Mouse (Mus musculus) granulocyte monocyte progenitor cell, adult 5-6 weeks (primary cell): Measurements from ENCODE around the gene Cdkn3. TPM values are rescaled to one million over a fixed set of nuclear protein-coding genes. Genes with fewer than 3 reads are reported as not detected.

ENCODE experiments used
- total RNA-seq, 2 experiments: library from RNA; stranded (forward) in 1 of 2; stranded (reverse) in 1 of 2; fragments of 200-712, 200-1000 nt in 1 of 2; fragments of >200 nt in 1 of 2; fragmentation: Nextera tagmentation in 1 of 2; gene quantifications; 2 replicates each; pipeline ENCODE4 v1.2.3; 2014 to 2017

The Cdkn3 gene
- total RNA-seq, 2 experiments from 2014 or later, result 26.6 to 38.8 TPM

Other genes with a start within 250 kb of the Cdkn3 start
- gene Cnih1, start 27.9 kb downstream of the Cdkn3 start, total RNA-seq (2014; fragmentation: Nextera tagmentation), result 109 and 141 TPM in 2 replicates
- gene Cnih1, start 27.9 kb downstream of the Cdkn3 start, total RNA-seq (2017), result 69.1 and 74.7 TPM in 2 replicates
- 56.9 and 63.9 TPM in 2 replicates for gene Gmfb, start 61.7 kb downstream of the Cdkn3 start, total RNA-seq (2014; fragmentation: Nextera tagmentation)
- 77.5 and 113 TPM in 2 replicates for gene Gmfb, start 61.7 kb downstream of the Cdkn3 start, total RNA-seq (2017)
- gene Cgrrf1, start 71.6 kb downstream of the Cdkn3 start, total RNA-seq (2014; fragmentation: Nextera tagmentation), result 21.5 and 28.4 TPM in 2 replicates
- gene Cgrrf1, start 71.6 kb downstream of the Cdkn3 start, total RNA-seq (2017), result 21.2 and 22.3 TPM in 2 replicates
- not detected in 2 replicates for gene Samd4, start 122.3 kb downstream of the Cdkn3 start, total RNA-seq (2014; fragmentation: Nextera tagmentation)
- not detected in 2 replicates for gene Samd4, start 122.3 kb downstream of the Cdkn3 start, total RNA-seq (2017)